Mouse (Mus musculus): ENCODE results near the gene Olfr463. TPM values are rescaled to one million over a fixed set of nuclear protein-coding genes. Genes with fewer than 3 reads are reported as not detected.
"Not testable (repeated sequence)": the region's sequence is repeated elsewhere in the genome, so short reads cannot be mapped to it uniquely, and the experiment has no call there.

Gene Olfr463
- total RNA-seq (2022): not detected

DNA sequence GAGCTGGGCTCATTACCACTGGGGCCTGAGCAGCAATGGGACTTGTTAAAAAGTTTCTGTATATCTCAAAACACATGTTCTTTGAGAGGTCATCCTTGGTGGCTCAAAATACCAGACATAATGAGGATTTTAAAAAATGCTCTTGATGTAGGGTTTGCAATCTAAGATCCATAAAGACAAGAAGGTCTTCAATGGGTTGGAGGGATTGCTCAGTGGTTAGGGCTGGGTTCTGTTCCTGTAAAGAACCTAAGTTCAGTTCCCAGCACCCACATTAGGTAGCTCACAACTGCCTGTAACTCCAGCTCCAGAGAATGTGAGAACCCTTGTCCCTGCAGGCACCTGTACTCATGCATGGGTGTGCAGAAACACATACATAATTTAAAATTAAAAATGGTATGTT, at the start of gene Olfr463:
Gene Olfr463 (minus strand): TSS at position 101 of the 400 bp plus-strand sequence.
- no peak for DNase-seq (ENCODE audit: low spot score in 2 of 2)

DNA sequence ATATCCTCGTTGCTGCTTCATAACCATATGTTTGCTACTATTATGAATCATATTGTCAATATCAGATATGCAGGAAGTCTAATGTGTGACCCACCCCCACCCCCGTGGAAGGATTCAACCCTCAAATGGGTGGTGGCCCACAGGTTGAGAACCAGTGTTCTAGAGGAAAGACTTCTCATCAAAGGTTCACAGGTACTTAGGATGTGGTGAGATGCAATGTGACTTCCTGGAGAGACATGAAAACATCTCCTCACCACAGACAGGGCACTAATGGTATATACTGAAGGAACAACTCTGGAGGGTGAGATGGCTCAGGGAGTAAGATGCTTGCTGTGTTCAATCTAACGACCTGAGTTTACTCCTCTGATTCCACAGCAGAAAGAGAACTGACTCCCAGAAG, 38.3 kb upstream of the Olfr463 start:
- no peak for DNase-seq (ENCODE audit: low spot score in 2 of 2)

DNA sequence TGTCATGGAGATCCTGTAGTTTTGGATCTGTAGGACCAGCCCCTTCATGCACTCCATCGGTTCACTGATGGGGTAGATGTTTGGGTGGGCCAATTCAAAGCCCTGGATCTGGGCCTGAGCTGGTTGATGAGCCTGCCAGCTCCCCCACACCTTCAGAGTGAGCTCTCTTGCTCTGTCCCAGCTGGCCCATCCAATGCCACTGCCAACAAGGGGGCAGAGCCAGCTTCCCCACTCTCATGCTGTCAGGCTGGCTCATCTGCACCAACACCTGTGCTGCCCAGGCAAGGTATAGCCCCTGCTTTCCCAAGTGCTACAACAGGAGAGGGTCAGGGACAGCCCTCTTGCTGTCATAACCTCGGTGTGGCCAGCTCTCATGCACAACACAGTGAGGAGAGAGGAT, 36.5 kb upstream of the Olfr463 start:
- no peak for DNase-seq (ENCODE audit: low spot score in 2 of 2)

DNA sequence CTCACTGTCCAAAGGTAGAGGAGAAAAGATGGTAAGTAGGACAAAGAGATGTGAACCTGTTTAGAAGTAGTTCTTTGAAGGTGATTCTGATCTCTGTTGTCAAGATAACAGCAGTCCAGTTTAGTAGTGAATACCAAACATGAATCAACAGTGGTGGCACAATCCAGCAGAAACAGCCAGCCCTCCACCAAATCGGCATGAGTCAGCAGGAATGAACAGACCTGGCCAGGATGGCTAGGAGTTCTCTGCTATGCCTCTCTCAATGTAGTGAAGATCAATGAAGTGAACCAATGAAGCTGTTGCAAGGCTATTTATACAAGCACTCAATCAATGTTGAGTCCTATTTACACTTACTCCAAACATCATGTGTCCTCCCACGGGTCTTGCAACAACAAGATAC, 33.2 kb upstream of the Olfr463 start:
- no peak for DNase-seq (ENCODE audit: low spot score in 2 of 2)

DNA sequence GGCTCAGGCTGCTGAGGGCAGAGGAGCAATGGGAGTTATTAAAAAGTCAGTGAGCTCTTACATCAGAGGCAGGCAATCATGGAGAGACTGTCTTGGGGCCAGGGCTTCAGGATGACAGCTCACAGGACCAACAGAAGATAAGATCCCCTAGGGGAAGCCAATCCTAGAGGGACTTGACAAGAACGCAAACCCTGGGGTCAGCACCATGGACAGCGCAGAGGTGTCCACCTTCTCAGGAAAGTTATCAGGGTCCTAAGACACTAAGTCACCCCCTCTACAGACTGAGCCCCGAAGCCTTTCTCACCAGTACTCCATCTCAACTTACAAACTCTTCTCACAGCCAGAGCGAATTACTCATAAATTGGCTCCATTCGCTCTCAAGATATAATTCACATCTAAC, 23.8 kb upstream of the Olfr463 start, which contains the start of gene Olfr464:
Gene Olfr464 (minus strand): TSS at position 2 of the 400 bp plus-strand sequence.
- DNase-seq (ENCODE audit: low spot score in 2 of 2): no peak

DNA sequence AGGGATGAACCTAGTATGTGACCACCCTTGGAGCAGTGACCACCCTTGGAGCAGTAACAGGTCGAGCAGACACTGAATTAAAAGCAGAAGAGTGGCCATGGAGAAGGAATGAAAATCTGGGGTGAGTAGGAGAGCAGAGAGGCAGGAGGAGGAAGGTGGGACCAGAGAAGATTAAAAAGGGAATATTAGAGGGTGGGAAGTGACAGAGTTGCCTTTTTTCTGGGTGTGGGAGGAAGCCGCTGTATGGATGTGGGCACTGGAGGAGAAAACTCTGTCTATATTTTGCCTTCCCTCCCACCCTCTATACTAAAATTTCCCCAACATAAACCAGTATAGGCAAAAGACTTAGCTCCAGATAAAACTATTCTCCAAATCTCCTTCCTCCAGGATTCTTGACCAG, 23.1 kb upstream of the Olfr463 start:
- no peak for DNase-seq (ENCODE audit: low spot score in 2 of 2)

DNA sequence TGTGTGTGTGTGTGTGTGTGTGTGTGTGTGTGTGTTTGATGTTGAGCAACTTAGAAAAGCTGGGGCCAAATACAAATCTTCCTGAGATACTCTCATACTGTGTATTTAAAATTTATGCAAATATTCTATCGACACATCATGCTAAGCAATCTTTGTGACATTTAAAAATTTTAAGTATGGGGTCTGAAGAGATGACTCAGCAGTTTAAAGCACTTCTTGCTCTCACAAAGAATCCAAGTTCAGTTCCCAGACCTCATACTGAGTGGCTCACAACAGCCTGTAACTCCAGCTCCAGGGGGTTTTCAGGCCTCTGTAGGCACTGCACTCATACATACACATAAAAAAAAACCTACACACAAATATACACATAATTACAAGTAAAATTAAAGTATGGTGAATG, 18.8 kb upstream of the Olfr463 start:
- DNase-seq (ENCODE audit: low spot score in 2 of 2): no peak

DNA sequence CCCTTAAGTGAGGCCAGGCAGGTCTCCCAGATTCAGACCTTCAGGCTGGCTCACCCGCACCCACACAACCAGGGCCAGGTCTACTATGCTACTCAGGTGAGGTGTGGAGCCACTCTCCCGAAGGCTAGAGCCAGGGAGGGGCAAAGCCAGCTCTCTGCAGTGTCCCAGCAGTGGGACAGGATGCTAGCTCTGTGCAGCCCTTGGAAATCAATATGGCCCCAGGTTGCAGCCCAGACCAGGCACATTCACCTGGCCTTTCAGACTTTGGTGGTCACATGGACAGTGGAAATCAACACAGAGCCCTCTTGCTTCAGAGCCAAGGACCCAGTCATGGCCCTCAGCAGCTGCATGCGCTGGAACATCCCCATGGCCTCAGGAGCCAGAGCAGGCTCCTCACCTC, 7.1 kb upstream of the Olfr463 start:
- DNase-seq (ENCODE audit: low spot score in 2 of 2): no peak

DNA sequence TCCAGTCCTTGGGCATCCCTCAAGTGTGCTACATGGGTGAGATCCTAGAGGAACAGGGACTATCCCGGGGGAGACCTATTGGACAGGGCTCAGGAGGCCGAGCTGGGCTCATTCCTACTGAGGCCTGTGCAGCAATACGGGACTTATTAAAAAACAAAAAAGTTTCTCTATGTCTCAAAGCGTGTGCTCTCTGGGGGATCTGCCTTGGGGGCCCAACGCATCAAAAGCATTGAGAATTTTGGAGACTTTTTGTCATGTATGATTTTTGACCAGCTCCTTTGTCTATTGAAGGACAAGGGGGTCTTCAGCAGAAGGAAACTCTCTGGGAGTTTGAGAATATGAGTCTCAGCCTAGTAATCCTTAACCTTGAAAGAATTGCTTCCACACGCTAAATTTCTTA, 5.0 kb downstream of the Olfr463 start, which contains the start of gene Olfr462:
Gene Olfr462 (minus strand): TSS at position 101 of the 400 bp plus-strand sequence.
- no peak for DNase-seq (ENCODE audit: low spot score in 2 of 2)

DNA sequence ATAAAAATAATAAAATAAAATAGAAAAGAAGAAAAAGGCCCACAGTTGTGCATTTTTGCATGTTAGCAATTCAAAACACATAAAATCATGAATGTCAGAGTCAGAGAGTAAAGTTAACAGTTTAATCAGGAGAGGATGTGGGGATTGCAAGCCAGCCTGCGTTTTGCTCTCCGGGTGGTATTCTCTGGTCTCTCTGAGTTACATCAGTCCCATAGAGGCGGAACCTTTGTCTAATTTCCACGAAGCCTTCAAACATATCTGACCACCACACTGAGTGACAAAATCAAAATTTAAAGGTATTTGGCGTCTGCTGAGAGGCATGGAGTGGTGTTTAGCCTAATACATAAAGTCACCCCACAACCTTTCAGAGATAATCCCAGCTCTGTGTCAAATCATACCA, 12.3 kb downstream of the Olfr463 start:
- no peak for DNase-seq (ENCODE audit: low spot score in 2 of 2)

DNA sequence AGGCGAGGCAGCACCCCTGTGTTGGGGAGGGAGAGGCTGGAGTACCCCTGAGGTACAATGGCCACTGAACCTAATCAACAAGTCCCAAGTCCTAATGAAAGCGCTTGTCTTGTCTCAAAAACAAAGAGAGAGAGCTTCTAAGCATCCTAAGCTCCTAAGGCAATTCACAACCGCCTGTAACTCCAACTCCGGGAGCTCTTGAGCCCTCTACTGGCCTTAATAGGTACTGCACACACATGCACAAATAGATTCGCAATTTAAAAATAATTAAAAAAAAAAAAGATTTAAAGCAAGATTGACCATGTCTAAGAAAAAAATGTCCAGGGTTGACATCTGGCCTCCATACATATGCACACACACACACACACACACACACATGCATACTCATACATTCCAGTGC, 13.7 kb downstream of the Olfr463 start:
- no peak for DNase-seq (ENCODE audit: low spot score in 2 of 2)

DNA sequence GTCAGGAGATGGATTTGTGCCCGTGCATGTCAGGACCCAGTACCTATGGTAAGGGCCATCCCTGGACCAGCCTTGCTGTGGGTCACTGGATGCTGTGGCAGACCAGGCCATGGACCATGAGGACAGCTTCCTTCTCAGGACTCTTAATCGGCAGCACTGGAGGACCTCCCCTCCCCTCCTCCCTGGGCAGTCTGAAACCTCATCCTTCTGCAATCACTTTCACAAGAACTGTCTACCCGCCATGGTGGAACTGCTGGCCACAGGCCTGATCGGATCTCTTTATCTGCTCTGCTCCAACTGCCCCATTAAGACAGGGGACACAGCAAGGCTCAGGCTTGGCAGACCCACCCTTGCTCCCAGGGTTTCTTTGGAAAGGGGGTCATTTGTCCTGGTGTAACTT, 15.5 kb downstream of the Olfr463 start:
- no peak for DNase-seq (ENCODE audit: low spot score in 2 of 2)

DNA sequence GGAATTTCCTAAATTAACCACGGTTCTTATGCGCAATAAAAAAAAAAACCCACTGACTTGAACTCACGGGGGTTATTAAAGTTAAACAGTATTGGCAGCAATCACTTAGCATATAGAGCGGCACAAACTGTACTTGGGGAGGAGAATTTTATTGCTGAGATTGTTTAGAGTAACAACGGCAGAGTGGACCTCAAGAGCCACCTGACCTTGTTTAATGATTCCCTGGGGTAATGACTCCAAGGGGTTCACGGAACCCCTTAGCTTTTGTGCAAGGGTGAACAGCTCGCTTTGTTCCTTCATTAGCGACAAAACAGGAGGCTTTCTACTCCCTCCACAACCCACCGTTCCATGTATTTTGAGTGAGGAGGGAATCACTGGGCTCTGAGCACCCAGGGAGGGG, 17.4 kb downstream of the Olfr463 start:
- no peak for DNase-seq (ENCODE audit: low spot score in 2 of 2)

DNA sequence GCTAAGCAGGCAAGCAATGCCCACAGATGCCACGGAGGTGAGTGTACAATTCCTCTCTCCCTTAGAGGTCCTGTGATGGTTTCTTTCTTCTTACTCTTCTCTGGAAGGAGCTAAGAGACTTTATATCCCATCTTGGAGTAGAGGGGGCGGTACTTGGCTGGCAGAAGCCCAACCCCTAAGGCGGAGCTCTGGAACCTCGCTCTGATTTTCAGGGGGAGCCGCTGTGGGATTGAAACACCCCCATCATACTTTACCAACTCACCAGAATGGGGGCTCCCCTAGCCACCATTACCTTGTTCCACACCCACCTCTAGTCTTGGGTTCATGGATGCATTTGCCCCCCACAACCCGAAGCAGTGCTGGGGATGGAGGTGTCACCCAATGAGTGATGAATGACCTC, 21.8 kb downstream of the Olfr463 start, which contains the start of gene Epx:
Gene Epx (minus strand): TSS at position 101 of the 400 bp plus-strand sequence.
- no peak for DNase-seq (ENCODE audit: low spot score in 2 of 2)

DNA sequence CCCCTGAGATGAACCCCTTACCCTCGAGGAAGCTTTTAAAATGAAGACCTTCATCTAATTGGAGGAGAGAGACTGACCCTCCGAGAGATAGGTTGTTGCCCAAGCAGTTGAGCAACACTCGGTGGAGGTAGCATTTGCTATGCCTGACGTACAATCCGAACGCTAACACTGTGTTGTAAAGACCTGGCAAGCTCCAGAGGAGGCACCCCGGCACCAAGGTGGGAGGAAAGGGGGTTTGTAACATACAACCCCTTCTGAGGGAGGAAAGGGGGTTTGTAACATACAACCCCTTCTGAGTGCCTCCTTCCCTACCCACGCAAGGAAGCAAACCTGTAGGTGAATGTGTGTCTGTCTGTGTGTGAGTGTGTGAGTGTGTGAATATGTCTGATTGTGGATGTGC, 25.4 kb downstream of the Olfr463 start:
- no peak for DNase-seq (ENCODE audit: low spot score in 2 of 2)

DNA sequence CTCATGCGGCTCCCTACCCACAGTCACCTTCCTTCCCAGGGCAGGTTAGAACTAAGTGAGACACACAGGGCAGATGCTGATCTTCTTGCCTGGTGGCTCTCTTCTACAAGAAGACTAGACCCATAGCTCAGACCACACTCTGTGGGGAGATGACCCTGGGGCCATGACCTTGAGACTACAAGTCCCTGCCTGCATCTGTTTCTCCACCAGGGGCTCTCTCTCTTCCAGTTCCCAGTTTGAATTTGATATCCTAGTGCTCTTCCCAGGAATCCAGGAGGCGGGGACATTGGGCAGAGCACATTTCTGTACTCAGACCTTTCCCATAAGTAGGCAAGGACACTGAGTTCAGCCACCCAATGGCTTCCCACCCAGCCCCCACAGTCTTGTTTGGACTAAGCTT, 27.1 kb downstream of the Olfr463 start:
- DNase-seq (ENCODE audit: low spot score in 2 of 2): no peak

DNA sequence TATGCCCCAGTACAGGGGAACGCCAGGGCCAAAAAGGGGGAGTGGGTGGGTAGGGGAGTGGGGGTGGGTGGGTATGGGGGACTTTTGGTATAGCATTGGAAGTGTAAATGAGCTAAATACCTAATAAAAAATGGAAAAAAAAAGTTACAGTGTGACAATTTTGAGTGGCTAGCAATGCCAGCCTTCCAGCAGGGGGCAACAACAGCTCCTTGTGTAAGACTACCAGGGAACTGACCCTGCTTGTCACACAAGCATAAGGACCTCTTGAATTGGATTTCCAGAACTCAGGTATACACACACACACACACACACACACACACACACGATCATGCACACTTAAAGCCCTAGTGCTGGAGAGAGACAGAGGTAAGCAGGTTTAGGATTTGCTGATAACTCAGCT, 30.3 kb downstream of the Olfr463 start:
- DNase-seq (ENCODE audit: low spot score in 2 of 2): not testable (repeated sequence)

DNA sequence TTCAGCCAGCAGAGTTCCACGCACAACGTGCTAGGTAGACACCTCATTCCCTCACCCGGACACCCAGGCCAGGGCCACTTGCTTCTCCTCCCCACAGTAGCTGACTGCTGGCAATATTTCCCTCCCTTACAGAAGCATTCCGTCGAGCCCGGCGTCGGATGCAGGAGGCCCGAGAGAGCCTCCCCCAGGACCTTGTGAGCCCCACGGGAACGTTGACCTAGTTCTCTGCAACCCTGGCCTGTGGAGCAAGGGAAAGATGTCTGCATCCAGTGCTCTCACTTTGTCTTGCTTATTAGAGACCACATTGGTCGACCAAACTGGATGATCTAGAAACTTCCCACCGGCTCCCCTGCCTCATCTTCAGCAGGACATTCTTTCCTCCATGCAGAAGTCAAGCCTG, 34.4 kb downstream of the Olfr463 start:
- DNase-seq (ENCODE audit: low spot score in 2 of 2): no peak

DNA sequence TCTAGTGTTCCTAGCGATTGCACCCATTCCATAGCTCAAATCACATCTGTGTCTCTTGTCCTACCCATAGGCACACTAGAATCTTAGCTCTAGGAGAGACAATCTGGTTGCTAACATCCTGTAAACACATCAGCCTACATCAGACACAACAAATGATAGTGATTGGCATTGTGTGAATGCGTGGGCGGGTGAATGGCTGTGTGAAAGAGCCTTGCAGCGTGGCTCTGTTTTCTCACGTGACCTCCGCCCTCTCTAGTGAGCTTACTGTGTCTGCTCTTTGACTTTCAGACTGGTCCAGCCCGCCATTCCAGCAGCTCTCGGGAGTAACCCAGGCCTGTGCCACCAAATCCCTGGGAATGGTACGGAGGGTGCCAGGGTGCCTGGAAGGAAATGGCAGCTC, 36.8 kb downstream of the Olfr463 start:
- no peak for DNase-seq (ENCODE audit: low spot score in 2 of 2)

DNA sequence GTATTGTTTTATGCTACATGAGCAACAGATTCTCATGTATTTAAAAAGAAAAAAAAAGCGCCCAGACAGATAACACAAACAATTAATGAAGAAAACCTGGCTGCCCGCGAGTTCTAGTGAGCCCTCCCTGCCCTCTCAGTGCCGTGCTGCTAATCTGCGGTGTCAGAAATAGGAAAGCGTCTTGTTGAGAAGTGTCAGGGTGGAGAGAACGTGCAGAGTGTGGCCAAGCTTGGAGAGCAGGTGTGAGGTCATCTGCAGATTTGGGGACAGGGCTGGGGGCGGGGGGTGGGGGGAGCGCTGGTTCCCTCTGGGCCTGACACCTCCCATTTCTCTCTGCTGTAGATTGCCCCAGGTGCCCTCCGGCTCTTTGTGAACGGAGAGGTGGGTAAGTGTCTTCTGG, 37.9 kb downstream of the Olfr463 start:
- no peak for DNase-seq (ENCODE audit: low spot score in 2 of 2)

DNA sequence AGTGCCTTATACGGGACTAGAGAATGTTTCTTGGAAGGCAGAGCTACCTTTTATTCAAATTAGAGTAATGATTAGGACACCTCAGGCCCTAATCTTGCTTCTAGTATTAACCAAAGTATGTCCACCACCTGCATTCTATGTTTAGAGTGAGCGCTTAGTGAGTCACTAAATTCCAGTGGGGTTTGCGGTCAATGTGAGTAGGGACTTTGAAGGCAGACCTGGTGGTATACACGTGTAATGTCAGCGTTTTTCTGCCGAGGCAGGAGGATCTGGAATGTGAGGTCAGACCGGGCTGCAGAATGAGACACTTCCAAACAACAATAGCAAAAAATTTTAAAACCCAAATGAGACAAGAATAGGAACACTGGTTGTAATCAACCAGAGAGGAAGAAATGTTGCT, 42.6 kb downstream of the Olfr463 start:
- DNase-seq (ENCODE audit: low spot score in 2 of 2): no peak

DNA sequence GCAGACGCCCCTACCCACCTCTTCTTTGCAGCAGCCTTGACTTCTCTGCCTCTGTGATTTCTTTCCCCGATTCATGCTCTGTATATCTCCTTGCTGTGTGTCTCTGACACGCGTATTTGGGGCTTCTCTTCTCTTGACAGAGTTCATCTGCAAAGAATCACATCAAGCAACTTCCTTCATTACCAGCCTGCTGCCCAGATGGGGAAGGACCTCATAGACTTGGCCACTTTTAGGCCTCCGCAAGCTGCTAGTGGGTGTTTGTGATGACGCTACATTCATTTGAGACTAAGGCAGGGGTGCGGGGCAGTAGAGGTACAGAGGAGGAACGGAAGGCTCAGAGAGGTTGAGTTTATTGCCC, 43.6 kb downstream of the Olfr463 start:
- DNase-seq (ENCODE audit: low spot score in 2 of 2): peak; percentile 19 to 26

DNA sequence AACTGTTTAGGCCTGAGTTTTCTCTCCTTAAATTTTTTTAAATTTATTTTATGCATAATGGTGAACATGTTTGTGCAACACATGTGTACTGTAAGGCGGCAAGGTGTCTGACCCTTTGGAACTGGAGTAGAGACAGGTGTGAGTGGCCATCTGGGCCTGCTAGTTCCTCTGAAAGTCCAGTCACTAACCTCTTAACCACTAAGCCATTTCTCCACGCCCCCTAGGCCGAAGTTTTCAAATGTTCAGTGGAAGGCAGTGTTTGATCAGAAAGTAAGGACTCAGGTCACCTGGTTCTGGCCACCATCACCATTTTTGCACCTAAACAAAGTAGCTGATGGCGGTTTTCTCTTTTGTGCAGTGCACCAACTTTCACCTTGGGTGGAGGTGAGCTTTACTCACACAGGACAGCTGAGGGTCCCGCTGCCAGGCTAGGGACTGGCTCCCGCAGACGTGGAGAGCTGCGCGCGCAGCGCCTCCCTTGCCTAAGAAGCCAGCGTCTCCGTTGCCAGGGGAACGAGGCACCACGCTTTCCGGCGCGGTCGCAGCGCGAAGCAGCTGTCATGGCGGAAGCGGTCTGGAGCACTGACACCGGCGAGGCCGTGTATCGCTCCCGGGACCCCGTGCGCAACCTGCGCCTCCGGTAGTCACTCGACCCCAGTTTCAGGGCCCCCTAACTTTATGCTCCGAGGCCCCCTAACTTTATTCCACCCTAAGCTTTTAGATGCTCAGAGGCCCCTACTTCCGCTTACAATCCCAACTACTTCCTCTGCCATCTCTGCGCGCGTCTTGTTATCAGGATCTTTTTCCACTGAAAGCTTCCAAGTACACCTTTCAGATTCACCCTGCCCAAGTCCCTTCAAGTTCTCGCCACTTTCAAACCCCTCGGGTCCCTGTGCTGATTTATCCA, 44.2 kb downstream of the Olfr463 start, which contains the start of gene Mks1:
Gene Mks1 (plus strand): TSS at position 526 of the 907 bp plus-strand sequence.
- DNase-seq (ENCODE audit: low spot score in 2 of 2): peak; percentile 86 to 91
